Mouse (Mus musculus): ENCODE measurements at regions not wholly inside any gene's neighbourhood (a gene's known extent, or its start where the extent isn't known, plus 50 kb on each side); places are given as distances from the start of the nearest gene placed in this dataset.

GRCm38 (mm10) chr19:14776791-14777190 lies 178.9 kb upstream of the Tle4 start:
- intact Hi-C loops (cut with DNase I; ENCODE audit: low total_unique reads): no loop called here
- no peak for DNase-seq

- no peak for DNase-seq
- intact Hi-C loops (cut with DNase I; ENCODE audit: low total_unique reads): no loop called here
Measured at GRCm38 (mm10) chr19:14772794-14773193, 174.9 kb upstream of the Tle4 start.

GRCm38 (mm10) chr19:14752646-14753045 lies 154.8 kb upstream of the Tle4 start:
- intact Hi-C loops (cut with DNase I; ENCODE audit: low total_unique reads): no loop called here
- no peak for DNase-seq

- DNase-seq: no peak
- intact Hi-C loops (cut with DNase I; ENCODE audit: low total_unique reads): no loop called here
Measured at GRCm38 (mm10) chr19:14742361-14742760, 144.5 kb upstream of the Tle4 start.

- DNase-seq: no peak
- intact Hi-C loops (cut with DNase I; ENCODE audit: low total_unique reads): no loop called here
Measured at GRCm38 (mm10) chr19:14740936-14741335, 143.1 kb upstream of the Tle4 start.

GRCm38 (mm10) chr19:14740139-14740538 lies 142.3 kb upstream of the Tle4 start:
- no peak for DNase-seq
- intact Hi-C loops (cut with DNase I; ENCODE audit: low total_unique reads): no loop called here

- DNase-seq: no peak
- intact Hi-C loops (cut with DNase I; ENCODE audit: low total_unique reads): no loop called here
Measured at GRCm38 (mm10) chr19:14736514-14736913, 138.7 kb upstream of the Tle4 start.

GRCm38 (mm10) chr19:14725329-14725728 lies 127.5 kb upstream of the Tle4 start:
- intact Hi-C loops (cut with DNase I; ENCODE audit: low total_unique reads): no loop called here
- DNase-seq: no peak

- intact Hi-C loops (cut with DNase I; ENCODE audit: low total_unique reads): no loop called here
- no peak for DNase-seq
Measured at GRCm38 (mm10) chr19:14724637-14725036, 126.8 kb upstream of the Tle4 start.

GRCm38 (mm10) chr19:14705791-14706190 lies 107.9 kb upstream of the Tle4 start:
- DNase-seq: no peak
- intact Hi-C loops (cut with DNase I; ENCODE audit: low total_unique reads): no loop called here

GRCm38 (mm10) chr19:14701116-14701515 lies 103.3 kb upstream of the Tle4 start:
- intact Hi-C loops (cut with DNase I; ENCODE audit: low total_unique reads): no loop called here
- no peak for DNase-seq

- DNase-seq: no peak
- intact Hi-C loops (cut with DNase I; ENCODE audit: low total_unique reads): no loop called here
Measured at GRCm38 (mm10) chr19:14695369-14695768, 97.5 kb upstream of the Tle4 start.

- no peak for DNase-seq
- intact Hi-C loops (cut with DNase I; ENCODE audit: low total_unique reads): no loop called here
Measured at GRCm38 (mm10) chr19:14692183-14692582, 94.3 kb upstream of the Tle4 start.

GRCm38 (mm10) chr19:14685628-14686027 lies 87.8 kb upstream of the Tle4 start:
- intact Hi-C loops (cut with DNase I; ENCODE audit: low total_unique reads): no loop called here
- no peak for DNase-seq

GRCm38 (mm10) chr19:14684669-14685068 lies 86.8 kb upstream of the Tle4 start:
- intact Hi-C loops (cut with DNase I; ENCODE audit: low total_unique reads): no loop called here

GRCm38 (mm10) chr19:14681306-14681705 lies 83.5 kb upstream of the Tle4 start:
- intact Hi-C loops (cut with DNase I; ENCODE audit: low total_unique reads): no loop called here
- DNase-seq: no peak

More at GRCm38 (mm10) chr19:14684669-14685068, 86.8 kb upstream of the Tle4 start:
- DNase-seq: no peak

GRCm38 (mm10) chr19:14679776-14680175 lies 81.9 kb upstream of the Tle4 start:
- no peak for DNase-seq
- intact Hi-C loops (cut with DNase I; ENCODE audit: low total_unique reads): no loop called here

GRCm38 (mm10) chr19:14678584-14678983 lies 80.7 kb upstream of the Tle4 start:
- intact Hi-C loops (cut with DNase I; ENCODE audit: low total_unique reads): no loop called here
- no peak for DNase-seq

GRCm38 (mm10) chr19:14676929-14677328 lies 79.1 kb upstream of the Tle4 start:
- DNase-seq: no peak
- intact Hi-C loops (cut with DNase I; ENCODE audit: low total_unique reads): no loop called here

- no peak for DNase-seq
- intact Hi-C loops (cut with DNase I; ENCODE audit: low total_unique reads): no loop called here
Measured at GRCm38 (mm10) chr19:14670821-14671104, 72.9 kb upstream of the Tle4 start.

- DNase-seq: no peak
- intact Hi-C loops (cut with DNase I; ENCODE audit: low total_unique reads): no loop called here
Measured at GRCm38 (mm10) chr19:14670078-14670820, 72.4 kb upstream of the Tle4 start.

All from gastrocnemius, postnatal 14 days (tissue).